Mouse (Mus musculus): ENCODE measurements around the gene Olfr554.

GRCm38 (mm10) chr7:102664599-102664998 lies 26.4 kb downstream of the Olfr554 start, which contains the start of gene Olfr556:
- TF ChIP-seq CTCF (IDR thresholded peaks at IDR 0.05) (no peak), POLR2A (IDR thresholded peaks at IDR 0.05; ENCODE audit: insufficient read depth, low read depth, low read length) (no peak), EP300 (IDR thresholded peaks at IDR 0.05; ENCODE audit: insufficient read depth, low read depth, low read length) (no peak)
